Mouse (Mus musculus) cerebellum, postnatal 14 days (tissue): ENCODE results near the gene Pycard.
A peak's percentile ranks its signal among the peaks of the same experiment; 100 is the strongest.
"Not testable (repeated sequence)": the region's sequence is repeated elsewhere in the genome, so short reads cannot be mapped to it uniquely, and the experiment has no call there.

Experiments used
- DNase-seq, 2 experiments: peaks; one replicate each; pipeline ENCODE4 v3.0.0; 2021; ENCODE audit warnings: mixed read lengths in 2 of 2

The Pycard gene

DNA sequence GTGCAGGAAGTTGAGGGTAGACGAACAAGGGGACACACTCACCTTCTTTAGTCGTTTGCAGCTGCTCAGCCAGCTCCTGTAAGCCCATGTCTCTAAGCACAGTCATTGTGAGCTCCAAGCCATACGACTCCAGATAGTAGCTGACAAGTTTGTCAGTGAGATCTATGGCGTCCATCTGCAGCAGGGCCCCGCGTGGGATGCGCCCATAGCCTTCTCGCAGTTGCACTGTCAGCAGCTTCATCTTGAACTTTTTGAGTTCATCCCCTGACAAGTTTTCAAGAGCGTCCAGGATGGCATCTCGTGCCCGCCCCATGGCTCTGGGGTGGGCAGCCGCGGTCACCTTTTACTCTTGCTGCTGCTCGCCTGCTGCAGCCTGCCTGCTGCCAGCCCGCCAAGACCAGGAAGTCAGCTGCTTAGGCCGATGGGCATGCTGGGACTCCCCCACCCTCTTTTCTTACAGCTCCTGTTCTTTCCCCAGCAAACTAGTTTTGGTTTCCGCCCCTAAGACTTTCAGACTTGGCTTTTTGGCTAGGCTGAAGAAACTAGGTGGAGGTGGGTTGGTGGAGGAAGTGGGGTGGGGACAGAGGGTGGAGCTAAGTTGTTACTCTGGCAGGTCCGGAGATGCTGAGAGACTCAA lies at the start of gene Pycard:
TSS of gene Pycard (minus strand) at position 527 of the 637 bp plus-strand sequence.
- DNase-seq: no peak

DNA sequence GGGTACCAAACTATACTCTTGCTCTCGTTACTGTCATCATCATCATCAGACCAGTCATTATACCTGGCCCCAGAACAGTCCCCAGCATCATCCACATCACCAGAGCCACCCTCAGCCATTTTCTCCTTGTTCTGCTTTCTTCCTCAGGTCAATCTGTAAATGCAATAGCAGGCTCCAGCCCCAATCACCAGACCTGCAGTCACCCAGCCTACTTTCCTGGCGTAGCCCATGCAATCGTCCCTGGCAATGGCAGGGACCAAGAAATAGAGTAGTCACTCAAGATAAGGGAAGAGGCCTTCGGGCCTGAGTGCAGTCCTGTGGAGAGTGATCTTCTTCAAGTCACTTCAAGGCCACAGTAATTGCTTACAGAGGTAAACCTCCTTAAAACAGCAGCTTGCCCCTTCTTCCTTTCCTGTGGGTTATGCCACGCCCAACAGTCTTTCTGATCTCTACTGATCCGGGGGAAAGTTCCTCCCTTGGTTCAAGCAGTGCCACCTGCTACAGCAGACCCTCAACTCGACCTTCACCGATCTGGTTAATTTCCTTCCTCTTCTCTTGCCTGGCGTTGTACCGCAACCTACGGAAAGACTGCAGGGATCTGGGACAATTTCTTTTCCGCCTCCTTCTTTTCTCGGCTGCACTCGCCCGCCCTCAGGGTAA lies 48.6 kb upstream of the Pycard start:
- not testable (repeated sequence) for DNase-seq

DNA sequence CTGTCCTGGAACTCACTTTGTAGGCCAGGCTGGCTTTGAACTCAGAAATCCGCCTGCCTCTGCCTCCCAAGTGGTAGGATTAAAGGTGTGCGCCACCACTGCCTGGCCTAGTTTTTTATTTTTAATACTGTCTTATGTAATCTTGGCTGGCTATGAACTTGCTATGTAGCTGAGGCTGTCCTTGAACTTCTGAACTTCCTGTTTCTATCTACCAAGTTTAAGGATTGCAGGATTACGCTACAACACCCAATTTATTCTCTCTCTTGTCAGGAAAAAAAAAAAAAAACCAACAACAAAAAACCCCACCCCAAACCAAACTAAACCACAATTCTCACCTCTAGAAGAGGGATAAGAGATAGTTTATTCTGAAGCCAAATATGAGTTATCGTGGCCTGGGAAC lies 39.9 kb upstream of the Pycard start:
- DNase-seq: no peak

DNA sequence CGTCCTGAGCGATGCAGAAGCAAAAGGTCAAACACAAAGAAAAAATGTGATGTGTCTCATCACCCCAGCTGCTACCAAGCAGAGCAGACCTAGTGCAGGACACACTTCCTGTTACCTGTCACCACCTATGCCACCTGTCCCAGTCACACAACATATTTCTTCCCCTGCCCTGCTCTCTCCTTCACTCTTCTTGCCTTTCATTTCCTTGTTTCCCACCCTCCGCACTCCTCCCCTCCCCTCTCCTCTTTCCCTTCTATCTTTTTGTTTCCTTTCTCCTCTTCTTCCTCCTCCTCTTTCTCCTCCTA lies 39.3 kb upstream of the Pycard start:
- DNase-seq: no peak

DNA sequence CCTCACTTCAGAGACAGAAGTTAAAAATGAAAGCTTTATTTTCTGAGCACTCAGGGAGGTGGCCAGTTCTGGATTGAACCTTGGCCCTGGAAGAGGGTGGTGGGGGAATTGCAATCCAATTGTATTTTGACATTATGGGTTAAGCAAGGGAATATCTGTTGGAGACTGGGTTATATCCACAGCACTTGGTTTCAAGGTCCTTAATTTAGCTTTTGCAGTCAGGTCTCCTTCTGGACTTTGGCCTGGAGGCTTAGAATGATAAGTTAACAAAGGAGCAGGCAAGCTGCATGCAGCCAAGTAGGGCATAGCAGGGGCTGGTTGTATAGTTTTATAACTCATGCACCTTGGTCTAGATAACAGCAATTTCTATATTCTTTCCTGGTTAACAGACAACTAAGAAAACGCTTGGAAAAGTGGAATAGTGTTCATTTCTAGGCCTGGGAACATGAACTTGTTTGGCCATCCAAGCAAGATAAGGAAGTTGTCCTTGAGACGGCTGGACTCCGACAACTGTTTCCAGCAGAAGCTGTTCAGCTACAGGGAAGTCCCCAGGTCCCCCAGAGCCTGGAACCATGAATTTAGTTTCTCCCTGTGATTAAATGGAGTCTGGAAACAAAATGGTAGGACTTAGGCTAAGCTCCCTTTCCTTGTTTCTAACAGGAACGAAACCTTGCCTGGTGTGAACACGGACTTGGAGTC lies 38.8 kb upstream of the Pycard start:
- no peak for DNase-seq

DNA sequence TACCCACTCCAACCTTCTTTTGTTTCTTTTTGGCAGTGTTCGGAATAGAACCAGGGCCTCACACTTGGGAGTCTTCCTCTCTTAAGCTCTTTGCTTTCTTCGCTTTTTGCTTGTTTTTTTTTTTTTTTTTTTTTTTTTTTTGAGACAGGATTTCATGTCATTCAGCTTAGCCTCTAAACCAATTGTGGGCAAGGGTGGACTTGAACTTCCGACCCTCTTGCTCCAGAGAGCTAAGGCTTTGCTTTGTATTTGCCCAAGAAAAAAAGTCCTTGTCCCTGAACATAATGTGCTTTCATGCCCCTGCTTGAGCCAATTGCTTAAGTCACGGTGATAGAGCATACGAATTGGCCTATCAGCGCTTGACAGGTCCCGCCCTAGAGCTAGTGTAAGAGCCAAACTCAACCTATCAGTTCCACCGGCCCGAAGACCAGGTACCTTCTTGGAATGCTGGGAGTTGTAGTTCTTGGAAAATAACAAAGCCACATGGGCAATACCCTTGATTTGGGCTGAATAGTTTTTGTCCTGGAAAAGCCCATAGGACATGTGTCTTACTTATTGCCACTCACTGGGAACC lies 37.8 kb upstream of the Pycard start:
- DNase-seq: peak; percentile 33 to 34

DNA sequence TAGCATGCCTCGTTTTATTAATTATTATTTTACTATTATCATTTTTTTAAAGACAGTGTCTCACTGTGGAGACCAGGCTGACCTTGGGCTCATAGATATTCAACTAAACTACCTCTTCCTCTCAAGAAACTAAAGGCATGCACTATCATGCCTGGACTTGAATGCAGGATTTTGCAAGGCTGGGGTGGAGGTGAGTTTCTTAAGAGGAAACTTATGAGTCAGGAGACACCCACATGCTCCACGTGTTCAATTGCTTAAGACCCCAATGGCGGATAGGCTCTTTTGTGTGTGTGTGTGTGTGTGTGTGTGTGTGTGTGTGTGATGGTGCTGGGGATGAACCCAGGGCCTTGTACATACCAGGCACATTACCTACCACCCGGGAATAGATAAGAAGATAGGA lies 31.7 kb upstream of the Pycard start:
- DNase-seq: no peak

DNA sequence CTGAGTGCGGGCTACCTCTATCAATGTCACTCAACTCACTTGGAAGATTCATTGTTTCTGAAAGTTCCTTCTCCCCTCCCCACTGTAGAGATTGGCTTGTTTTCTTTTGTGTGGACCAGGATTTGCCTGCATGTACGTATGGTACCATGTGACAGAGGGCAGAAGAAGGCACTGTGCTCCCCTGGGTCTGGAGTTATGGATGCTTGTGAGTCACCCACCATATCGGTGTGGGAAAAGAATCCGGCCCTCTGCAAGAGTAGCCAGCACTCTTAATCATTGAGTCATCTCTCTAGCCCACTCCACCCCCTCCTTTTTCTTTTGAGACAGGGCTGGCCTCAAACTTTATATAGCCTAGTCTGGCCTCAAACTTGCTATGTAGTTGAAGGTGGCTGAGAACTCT lies 31.3 kb upstream of the Pycard start:
- no peak for DNase-seq

DNA sequence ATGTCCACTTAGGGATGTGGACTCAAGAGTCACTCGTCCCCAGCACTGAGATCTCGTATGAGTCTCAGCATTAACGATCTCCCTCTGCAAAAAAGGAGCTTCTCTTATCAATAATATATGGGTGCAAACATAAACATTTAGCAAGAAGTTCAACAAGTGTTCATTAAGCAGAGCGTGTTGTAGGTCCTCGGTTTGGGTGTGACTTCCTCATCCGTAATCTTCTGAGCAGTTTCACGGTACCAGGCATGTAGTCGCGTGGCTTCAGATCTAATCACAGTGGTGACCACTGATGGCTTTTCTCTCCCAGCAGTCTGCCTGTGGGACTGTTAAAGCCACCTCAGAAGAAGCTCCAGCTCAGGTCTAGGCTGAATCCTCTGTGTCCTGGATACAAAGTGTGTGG lies 30.7 kb upstream of the Pycard start:
- DNase-seq: no peak

DNA sequence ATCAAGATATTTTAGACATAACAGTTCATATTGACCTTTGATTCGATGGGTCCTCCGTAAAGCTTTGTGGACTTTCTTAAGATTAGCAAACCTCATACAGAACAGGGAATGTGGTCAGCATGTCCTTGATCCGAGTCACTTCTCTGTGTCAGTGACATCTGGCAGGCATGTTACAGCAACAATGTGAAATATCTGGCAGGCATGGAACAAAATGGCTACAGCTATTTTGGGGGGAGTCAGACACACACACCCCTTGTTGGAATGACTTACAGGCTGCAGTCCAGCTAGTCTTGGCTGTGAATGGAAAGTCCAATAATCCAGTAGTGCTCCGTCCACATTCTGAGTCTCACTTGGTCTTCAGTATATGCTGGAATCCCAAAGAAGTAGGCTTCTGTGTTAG lies 29.9 kb upstream of the Pycard start:
- no peak for DNase-seq

DNA sequence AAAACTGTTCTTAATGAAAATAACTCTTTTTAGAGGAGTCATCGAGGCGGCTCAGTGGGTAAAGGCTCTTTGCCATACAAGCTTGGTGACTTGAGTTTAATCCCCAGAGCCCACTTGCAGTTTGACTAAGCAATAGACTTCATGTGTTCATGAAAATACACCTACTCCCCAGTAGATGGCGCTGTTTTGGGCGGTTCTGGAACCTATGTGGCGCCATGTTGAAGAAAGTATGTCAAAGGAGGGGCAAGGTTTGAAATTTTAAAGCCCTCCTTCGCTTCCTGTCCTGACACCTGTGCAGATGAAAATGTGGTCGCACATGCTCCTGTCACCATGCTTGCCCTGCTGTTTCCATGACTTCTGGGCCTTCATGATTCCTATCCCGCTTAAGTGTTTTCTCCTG lies 29.3 kb upstream of the Pycard start:
- DNase-seq: no peak

DNA sequence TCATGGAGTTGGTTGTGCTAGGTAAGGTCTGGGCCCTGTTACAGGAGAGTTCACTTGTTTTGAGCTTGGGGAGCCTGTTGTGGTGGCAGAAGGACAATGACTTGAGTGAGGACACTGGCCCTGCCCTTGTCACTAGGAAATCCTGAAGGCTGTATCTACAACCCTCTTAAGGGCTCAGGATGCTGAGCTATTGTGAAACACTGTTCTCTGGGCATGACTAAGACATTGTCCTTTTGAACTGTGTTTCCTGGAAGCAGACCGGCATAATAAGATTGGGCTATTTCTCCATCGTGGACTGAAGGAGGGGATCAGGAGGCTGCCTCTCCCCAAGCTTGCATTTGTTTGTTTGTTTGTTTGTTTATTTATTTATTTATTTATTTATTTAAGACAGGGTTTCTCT lies 25.5 kb upstream of the Pycard start:
- no peak for DNase-seq

DNA sequence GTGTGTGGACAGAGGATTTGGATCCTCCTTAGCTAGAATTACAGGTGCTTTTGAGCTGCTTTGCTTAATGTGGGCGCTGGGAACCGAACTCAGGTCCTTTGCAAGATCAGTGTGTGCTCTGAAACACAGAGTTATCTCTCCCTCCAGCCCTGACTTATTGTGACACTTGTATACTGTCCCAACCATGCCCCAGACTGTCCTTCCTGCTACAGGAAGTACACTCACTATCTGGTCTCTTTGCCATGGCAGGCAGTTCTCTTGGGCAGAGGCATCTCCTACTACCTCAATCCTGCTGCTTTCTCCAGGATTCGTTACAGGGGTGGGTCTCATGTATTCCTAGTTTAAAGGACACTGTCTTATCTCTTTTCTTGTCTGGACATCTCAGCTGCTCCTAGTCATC lies 24.6 kb upstream of the Pycard start:
- DNase-seq: no peak

DNA sequence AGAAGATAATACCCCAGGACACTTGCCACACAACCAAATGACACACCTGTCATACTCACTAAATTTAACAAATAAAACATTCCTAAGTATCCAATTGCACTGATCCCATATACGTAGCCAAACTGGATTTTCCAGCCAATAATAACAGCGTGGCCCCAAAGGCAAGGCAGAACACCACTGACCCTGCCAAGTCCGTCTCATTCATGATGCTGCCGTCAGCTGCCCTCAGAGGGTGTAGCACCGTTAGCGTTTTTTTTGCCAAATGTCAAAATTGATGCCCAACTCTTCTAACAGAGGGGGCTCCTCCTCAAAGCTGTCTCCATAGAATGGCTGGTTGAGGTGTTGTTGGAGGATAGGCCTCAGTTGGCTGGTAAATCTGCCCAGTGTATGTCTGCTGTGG lies 23.0 kb upstream of the Pycard start:
- no peak for DNase-seq

DNA sequence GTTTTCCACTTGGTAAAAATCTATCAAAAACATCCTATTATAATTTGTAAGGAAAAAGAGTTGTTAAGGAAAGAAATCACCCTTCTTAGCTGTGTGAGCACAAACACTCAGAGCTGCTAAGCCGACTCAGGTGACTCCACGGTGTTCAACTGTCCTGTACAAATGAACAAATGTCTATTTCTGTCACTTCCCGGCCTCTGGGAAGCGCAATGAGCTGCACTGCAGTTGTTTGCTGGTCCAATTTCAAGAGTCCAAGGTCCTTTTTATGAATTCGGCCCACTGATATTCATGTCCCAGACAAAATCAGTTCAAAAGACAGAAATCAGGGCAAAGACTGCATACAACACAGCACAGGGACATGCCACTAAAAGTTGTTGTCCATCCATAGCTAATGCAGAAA lies 22.5 kb upstream of the Pycard start:
- not testable (repeated sequence) for DNase-seq

DNA sequence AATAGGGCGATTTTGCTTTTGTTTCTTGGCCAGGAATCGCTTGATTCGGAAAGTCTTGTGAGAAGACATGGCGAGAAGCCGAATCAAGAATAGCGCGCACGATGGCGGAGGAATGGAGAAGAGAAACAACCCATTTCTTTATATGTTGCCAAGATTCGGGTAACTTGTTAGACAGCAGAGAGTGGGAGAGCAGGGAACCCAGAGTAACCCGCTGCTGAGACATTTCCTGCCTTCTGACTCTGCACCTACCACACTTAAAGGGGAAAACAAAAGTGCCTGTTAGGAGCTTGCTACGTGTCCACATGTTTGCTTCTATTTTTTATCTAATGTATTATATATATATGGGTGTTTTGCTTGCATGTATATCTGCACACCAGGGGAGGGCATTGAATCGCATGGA lies 19.4 kb upstream of the Pycard start:
- DNase-seq: no peak

DNA sequence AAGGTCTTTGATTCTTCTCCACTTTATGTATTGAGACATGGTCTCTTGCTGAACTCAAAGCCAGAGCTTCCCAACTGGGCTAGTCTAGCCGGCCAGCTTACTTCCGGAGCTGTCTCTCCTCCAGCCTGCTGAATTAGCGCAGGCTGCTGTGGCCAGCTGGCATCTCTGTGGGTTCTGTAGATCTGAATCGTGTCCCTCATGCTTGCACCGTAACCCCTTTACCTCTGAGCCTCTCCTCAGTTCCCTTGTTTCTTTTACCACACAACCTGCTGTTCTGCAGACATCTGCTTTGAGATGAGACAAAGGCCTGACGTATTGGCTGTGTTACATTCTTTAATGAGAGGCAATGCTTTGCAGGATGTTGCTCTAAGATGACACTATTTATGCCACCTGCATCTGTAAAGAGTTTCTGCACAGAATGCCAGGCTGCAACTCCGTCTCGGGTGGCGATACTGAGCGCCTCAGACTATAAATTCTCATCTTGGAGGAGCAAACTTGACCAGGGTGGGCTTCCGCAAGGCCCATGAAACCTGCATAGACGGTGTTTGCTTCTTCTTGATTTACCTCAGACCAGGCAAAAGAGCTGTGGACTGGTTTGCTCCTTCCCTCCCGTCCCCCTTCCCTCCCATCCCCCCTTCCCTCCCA lies 18.6 kb upstream of the Pycard start:
- no peak for DNase-seq

DNA sequence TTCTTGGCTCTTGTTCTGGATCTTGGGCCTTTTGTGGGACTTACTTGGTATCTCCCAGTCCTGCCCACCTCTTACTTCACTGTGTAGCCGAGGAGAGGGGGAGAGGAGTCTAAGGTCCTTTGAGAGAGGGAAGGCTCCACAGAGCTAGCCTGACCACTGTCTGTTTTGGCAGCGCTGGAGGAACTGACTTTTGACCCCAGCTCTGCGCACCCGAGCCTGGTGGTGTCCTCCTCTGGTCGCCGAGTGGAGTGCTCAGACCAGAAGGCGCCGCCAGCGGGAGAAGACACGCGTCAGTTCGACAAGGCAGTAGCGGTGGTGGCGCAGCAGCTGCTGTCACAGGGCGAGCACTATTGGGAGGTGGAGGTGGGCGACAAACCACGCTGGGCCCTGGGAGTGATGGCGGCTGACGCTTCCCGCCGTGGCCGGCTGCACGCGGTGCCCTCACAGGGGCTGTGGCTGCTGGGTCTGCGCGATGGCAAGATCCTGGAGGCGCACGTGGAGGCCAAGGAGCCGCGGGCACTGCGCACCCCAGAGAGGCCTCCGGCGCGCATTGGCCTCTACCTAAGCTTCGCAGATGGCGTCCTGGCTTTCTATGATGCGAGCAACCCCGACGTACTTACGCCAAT lies 16.2 kb upstream of the Pycard start:
- DNase-seq: no peak

DNA sequence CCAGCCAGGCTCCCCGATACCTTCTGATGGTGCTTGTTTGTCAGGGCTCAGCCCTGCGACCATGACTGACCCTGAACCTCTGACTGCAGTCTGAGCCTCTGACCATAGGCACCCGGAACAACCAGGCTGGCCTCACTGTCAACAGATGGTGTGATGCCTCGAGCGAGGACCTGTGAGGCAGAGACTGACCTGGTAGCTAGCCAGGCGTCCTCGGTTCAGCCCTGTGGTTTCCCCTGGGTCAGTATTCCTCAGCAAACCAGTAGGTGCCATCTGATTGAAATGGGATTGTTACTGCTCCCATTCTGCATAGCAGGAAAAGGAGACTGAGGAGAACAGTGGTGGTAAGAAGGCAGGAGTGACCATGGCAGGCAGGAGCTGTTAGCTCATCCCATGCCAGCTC lies 12.5 kb upstream of the Pycard start:
- peak; percentile 35 to 39 for DNase-seq

DNA sequence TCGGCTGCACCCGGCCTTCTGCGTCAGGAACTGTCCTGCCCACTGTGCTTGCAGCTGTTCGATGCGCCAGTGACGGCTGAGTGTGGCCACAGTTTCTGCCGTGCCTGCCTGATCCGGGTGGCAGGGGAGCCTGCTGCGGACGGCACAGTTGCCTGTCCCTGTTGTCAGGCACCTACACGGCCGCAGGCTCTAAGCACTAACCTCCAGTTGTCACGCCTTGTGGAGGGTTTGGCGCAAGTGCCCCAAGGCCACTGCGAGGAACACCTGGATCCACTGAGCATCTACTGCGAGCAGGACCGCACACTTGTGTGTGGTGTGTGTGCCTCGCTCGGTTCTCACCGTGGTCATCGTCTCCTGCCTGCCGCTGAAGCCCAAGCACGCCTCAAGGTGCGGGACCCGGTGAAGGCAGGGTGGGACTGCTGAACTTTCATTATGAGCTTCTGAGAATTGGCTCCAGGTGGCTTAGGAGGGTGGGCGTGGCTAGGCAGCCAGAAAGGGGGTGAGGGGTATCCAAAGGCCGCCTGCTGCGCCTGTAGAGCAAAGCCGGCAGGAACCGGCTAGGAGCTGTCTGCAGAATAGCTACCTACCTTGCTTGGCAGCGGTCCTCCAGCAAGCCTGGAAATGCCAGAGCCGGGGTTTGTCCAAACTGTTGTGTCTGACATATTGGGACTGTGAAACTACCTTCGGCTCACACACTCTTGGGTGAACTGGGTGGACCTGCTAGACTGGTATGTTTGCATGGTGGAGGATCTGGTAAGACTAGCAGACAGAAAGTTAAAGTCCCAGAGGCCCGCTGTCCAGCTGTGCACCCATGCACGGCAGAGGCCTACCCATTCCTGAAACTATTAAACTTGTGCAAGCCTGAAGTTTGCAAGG lies 11.1 kb upstream of the Pycard start:
- peak; percentile 24 to 39 for DNase-seq

DNA sequence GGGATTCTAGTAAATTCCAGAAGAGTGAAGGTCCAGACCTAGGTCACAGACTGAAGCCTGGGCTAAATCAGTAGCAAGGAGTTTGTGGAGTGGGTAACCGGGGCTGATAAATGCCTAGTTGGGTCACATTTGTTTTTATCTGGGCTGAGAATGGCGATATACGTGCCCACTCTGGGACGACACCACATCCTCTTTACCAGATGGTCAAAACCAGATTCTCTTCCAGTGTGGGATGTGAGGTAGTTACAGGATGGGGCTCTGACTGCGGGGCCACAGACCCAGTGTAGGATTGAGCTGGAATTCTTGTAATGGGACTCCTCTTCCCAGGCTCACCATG lies 10.5 kb upstream of the Pycard start:
- no peak for DNase-seq

DNA sequence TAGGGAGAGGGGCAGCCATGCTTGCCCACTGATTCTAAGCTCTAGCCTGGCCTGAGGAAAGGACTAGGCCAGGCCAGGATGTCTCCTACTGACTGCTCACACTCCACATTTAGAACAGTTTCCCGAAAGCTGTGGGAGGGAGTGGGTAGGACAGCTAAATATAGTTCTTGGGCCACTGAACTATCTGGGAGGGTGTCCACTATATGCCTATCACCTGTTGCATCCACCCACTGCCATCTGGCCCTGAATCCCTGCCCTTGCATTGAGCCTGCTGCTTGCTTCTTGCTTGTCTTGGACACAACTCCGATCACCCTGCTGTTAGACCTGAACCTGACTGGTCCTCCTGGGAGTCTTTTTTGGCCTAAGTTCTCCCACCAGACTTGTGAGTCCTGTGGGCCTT lies 10.0 kb upstream of the Pycard start, which contains the start of gene Trim72:
TSS of gene Trim72 (plus strand) at position 262 of the 400 bp plus-strand sequence.
- DNase-seq: peak; percentile 62 to 76
